ENCODE assay signal across 7 mouse cellular contexts in the genomic region with DNA sequence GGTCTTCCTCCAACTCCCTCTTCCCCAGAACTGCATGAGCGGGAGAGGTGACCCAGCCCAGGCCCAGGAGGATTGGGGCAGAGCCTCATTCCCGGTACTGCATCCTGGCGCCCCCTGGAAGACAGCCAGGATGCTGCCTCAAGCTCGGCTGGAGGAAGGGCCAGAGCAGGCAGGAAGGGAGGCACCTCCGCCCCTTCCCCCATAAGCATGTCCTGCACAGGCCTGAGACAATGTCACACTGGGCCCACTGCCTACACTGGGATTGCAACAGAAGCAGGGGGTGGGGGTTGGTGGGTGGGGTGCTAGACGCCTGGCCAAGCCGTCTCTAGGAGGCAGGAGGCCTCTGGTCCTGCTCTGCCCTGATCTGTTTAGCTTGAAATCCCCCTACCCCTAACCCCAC. TPM values are rescaled to one million over a fixed set of nuclear protein-coding genes. Genes with fewer than 3 reads are reported as not detected.
DNase-seq lines count a peak whose midpoint lies in the region; ATAC-seq lines count a peak whose summit lies in the region.

No protein-coding gene starts in this region.

- DNase-seq in MN1 (ENCODE audit: low spot score) = peak; percentile 68
- peak; percentile 84 for DNase-seq in kidney, postnatal 10 days
- DNase-seq in layer of hippocampus, postnatal 14 days (ENCODE audit: low spot score in 2 of 2) = no peak

- 21% methylated on average over 7 of the region's 7 CpGs for WGBS in heart, embryonic 15.5 days
- 21% methylated on average over 7 of the region's 7 CpGs for WGBS in neural tube, embryonic 13.5 days

- H3K9ac ChIP-seq in heart, embryonic 15.5 days = no peak overlapping the region
- H3K9ac ChIP-seq in neural tube, embryonic 13.5 days = no peak overlapping the region

- no peak overlapping the region for H3K4me2 ChIP-seq in heart, embryonic 15.5 days
- H3K4me2 ChIP-seq in neural tube, embryonic 13.5 days = no peak overlapping the region

- no peaks in the 10 kb centered on the region for H3K27me3 ChIP-seq in heart, embryonic 15.5 days
- H3K27me3 ChIP-seq in neural tube, embryonic 13.5 days = no peaks in the 10 kb centered on the region

- H3K4me1 ChIP-seq in brown adipose tissue, adult 24 weeks (ENCODE audit: control insufficient read depth, insufficient read depth, insufficient read length, low read length) = peaks cover 49% of the 10 kb centered on the region
- peaks cover 38% of the 10 kb centered on the region for H3K4me1 ChIP-seq in heart, embryonic 15.5 days (replicated peaks)
- H3K4me1 ChIP-seq in neural tube, embryonic 13.5 days (replicated peaks) = peaks cover 33% of the 10 kb centered on the region

- H3K4me3 ChIP-seq in brown adipose tissue, adult 24 weeks (ENCODE audit: insufficient read depth, low read depth, low read length) = no peak overlapping the region
- H3K4me3 ChIP-seq in heart, embryonic 15.5 days = no peak overlapping the region
- H3K4me3 ChIP-seq in neural tube, embryonic 13.5 days = no peak overlapping the region

- no peaks in the 10 kb centered on the region for H3K36me3 ChIP-seq in heart, embryonic 15.5 days
- H3K36me3 ChIP-seq in neural tube, embryonic 13.5 days = no peaks in the 10 kb centered on the region

- H3K27ac ChIP-seq in brown adipose tissue, adult 24 weeks (replicated peaks; ENCODE audit: low read depth, low read length) = peak overlapping the region; percentile 95
- peak overlapping the region; percentile 62 for H3K27ac ChIP-seq in heart, embryonic 15.5 days
- peak overlapping the region; percentile 56; the same call in 1 of the 2 replicates for H3K27ac ChIP-seq in neural tube, embryonic 13.5 days (replicated peaks)

- peak; percentile 81 for ATAC-seq in heart, embryonic 15.5 days (replicated peaks; ENCODE audit: insufficient number of reproducible peaks, insufficient read depth, low FRiP score, low read depth)
- peak; percentile 70; the same call in 1 of the 2 replicates for ATAC-seq in neural tube, embryonic 13.5 days (ENCODE audit: low read depth)
- ATAC-seq in megakaryocyte progenitor cell, adult 5-6 weeks (replicated peaks; ENCODE audit: poor library complexity) = no peak

- H3K9me3 ChIP-seq in heart, embryonic 15.5 days (replicated peaks) = no peaks in the 10 kb centered on the region
- no peaks in the 10 kb centered on the region for H3K9me3 ChIP-seq in neural tube, embryonic 13.5 days

RNA-seq across cellular contexts. Expression of gene Mfng, which starts 12.7 kb away (rescaled TPM):
- polyA plus RNA-seq in brown adipose tissue, adult 24 weeks (2012; ENCODE audit: insufficient read depth, insufficient read length, missing spikeins) = 12.0 and 20.7 TPM in 2 replicates
- polyA plus RNA-seq in heart, embryonic 15.5 days (2015; fragmentation: Nextera tagmentation; extraction: Ambion mirVana) = 13.6 and 21.0 TPM in 2 replicates
- polyA plus RNA-seq in neural tube, embryonic 13.5 days (2015; fragmentation: Nextera tagmentation; extraction: Ambion mirVana) = 34.2 and 34.4 TPM in 2 replicates
- total RNA-seq in megakaryocyte progenitor cell, adult 5-6 weeks (2015) = 13.3 and 13.6 TPM in 2 replicates
- 10.0 and 10.5 TPM in 2 replicates for total RNA-seq in megakaryocyte progenitor cell, adult 5-6 weeks (2017)
- 1 to 10 TPM; 7.9 to 8.3 TPM for total RNA-seq in layer of hippocampus, postnatal 14 days (2021)

RNA-seq across cellular contexts. Expression of gene Card10, which starts 16.9 kb away (rescaled TPM):
- 3.9 and 4.8 TPM in 2 replicates for polyA plus RNA-seq in brown adipose tissue, adult 24 weeks (2012; ENCODE audit: insufficient read depth, insufficient read length, missing spikeins)
- 5.7 and 7.6 TPM in 2 replicates for polyA plus RNA-seq in heart, embryonic 15.5 days (2015; fragmentation: Nextera tagmentation; extraction: Ambion mirVana)
- 1.7 and 2.0 TPM in 2 replicates for polyA plus RNA-seq in neural tube, embryonic 13.5 days (2015; fragmentation: Nextera tagmentation; extraction: Ambion mirVana)
- total RNA-seq in megakaryocyte progenitor cell, adult 5-6 weeks (2015) = 0.20 and 0.78 TPM in 2 replicates
- total RNA-seq in megakaryocyte progenitor cell, adult 5-6 weeks (2017) = 0.12 and 0.14 TPM in 2 replicates
- 1 to 10 TPM; 4.8 to 4.9 TPM for total RNA-seq in layer of hippocampus, postnatal 14 days (2021)

RNA-seq across cellular contexts. Expression of gene Cdc42ep1, which starts 56.5 kb away (rescaled TPM):
- 18.4 and 21.7 TPM in 2 replicates for polyA plus RNA-seq in brown adipose tissue, adult 24 weeks (2012; ENCODE audit: insufficient read depth, insufficient read length, missing spikeins)
- 32.0 and 40.4 TPM in 2 replicates for polyA plus RNA-seq in heart, embryonic 15.5 days (2015; fragmentation: Nextera tagmentation; extraction: Ambion mirVana)
- polyA plus RNA-seq in neural tube, embryonic 13.5 days (2015; fragmentation: Nextera tagmentation; extraction: Ambion mirVana) = 11.5 and 13.7 TPM in 2 replicates
- not detected in 2 replicates for total RNA-seq in megakaryocyte progenitor cell, adult 5-6 weeks (2015)
- not detected in 2 replicates for total RNA-seq in megakaryocyte progenitor cell, adult 5-6 weeks (2017)
- 10 to 100 TPM in 1 of 2 experiments, 1 to 10 TPM in 1; 9.9 to 10.5 TPM for total RNA-seq in layer of hippocampus, postnatal 14 days (2021)

Comparison
In these comparisons a context has a peak if more than half of its experiments do, and no peak if none do; other contexts are left out.
1. DNase-seq: peak in MN1 (single experiment) and kidney, postnatal 10 days (single experiment); none in layer of hippocampus, postnatal 14 days (0 of 2).
2. Peak in every context shown above with its lines, with median percentiles within 50 percentile points of each other: H3K27ac ChIP-seq.